Mouse (Mus musculus) myocyte (in vitro differentiated cells): Measurements from ENCODE around the gene Cadm2. TPM values are rescaled to one million over a fixed set of nuclear protein-coding genes. Genes with fewer than 3 reads are reported as not detected.

Experiments
- H3K27me3 ChIP-seq: one replicate; pipeline ENCODE4 v1.6.1; 2011; ENCODE audit not compliant: control insufficient read depth, insufficient read depth, insufficient read length
- H3K36me3 ChIP-seq: one replicate; pipeline ENCODE4 v1.6.1; 2011; ENCODE audit not compliant: control insufficient read depth, insufficient read depth
- H3K4me2 ChIP-seq: one replicate; pipeline ENCODE4 v1.6.1; 2011; ENCODE audit warnings: low read depth, control low read depth
- H3K4me3 ChIP-seq: one replicate; pipeline ENCODE4 v1.5.1; 2011; ENCODE audit warnings: mild to moderate bottlenecking, control low read depth, moderate library complexity
- H3K79me2 ChIP-seq: one replicate; pipeline ENCODE4 v1.6.1; 2011; ENCODE audit not compliant: control insufficient read depth, insufficient read depth
- H3ac ChIP-seq: one replicate; pipeline ENCODE4 v1.6.1; 2011; ENCODE audit not compliant: control insufficient read depth, insufficient read length
- CEBPB ChIP-seq: IDR thresholded peaks from 2 replicates; pipeline ENCODE4 v1.6.1; 2011; ENCODE audit warnings: mild to moderate bottlenecking, moderate library complexity; ENCODE audit not compliant: poor library complexity, insufficient read depth, severe bottlenecking
- E2F4 ChIP-seq: IDR thresholded peaks from one replicate; pipeline ENCODE4 v1.6.1; 2011; ENCODE audit warnings: mild to moderate bottlenecking, control low read depth, moderate library complexity; ENCODE audit not compliant: insufficient read depth
- MAX ChIP-seq: IDR thresholded peaks from one replicate; pipeline ENCODE4 v1.6.1; 2011; ENCODE audit warnings: low read depth, mild to moderate bottlenecking, control low read depth
- MYOD1 ChIP-seq, 3 experiments: IDR thresholded peaks; one replicate each; pipeline ENCODE4 v1.6.1; 2011; ENCODE audit warnings: control low read depth in 2 of 3, low read depth in 2 of 3, mild to moderate bottlenecking in 2 of 3, moderate library complexity in 1 of 3; ENCODE audit not compliant: insufficient read length in 2 of 3, control insufficient read depth in 1 of 3
- MYOG ChIP-seq, 3 experiments: IDR thresholded peaks; one replicate each; pipeline ENCODE4 v1.6.1; 2011; ENCODE audit warnings: control low read depth in 2 of 3, low read depth in 2 of 3, mild to moderate bottlenecking in 2 of 3; ENCODE audit not compliant: insufficient read length in 2 of 3, control insufficient read depth in 1 of 3, insufficient read depth in 1 of 3
- POLR2A ChIP-seq: IDR thresholded peaks from one replicate; pipeline ENCODE4 v1.6.1; 2011; ENCODE audit warnings: low read depth, mild to moderate bottlenecking, control low read depth, moderate library complexity; ENCODE audit not compliant: insufficient read length
- POLR2AphosphoS2 ChIP-seq: IDR thresholded peaks from one replicate; pipeline ENCODE4 v1.6.1; 2011; ENCODE audit warnings: low read depth, control low read depth; ENCODE audit not compliant: insufficient read length
- REST ChIP-seq: IDR thresholded peaks from one replicate; pipeline ENCODE4 v1.6.1; 2011; ENCODE audit warnings: mild to moderate bottlenecking, control low read depth, moderate library complexity; ENCODE audit not compliant: insufficient read depth, insufficient read length
- SRF ChIP-seq: IDR thresholded peaks from one replicate; pipeline ENCODE4 v1.6.1; 2011; ENCODE audit warnings: low read depth; ENCODE audit not compliant: control insufficient read depth, insufficient read length
- TCF12 ChIP-seq: IDR thresholded peaks from one replicate; pipeline ENCODE4 v1.6.1; 2011; ENCODE audit warnings: mild to moderate bottlenecking, control low read depth; ENCODE audit not compliant: poor library complexity, insufficient read depth, severe bottlenecking
- TCF3 ChIP-seq: IDR thresholded peaks from one replicate; pipeline ENCODE4 v1.6.1; 2011; ENCODE audit warnings: low read depth, control low read depth; ENCODE audit not compliant: insufficient read length
- USF1 ChIP-seq: IDR thresholded peaks from one replicate; pipeline ENCODE4 v1.6.1; 2011; ENCODE audit warnings: low read depth, mild to moderate bottlenecking, control low read depth, moderate library complexity
- polyA plus RNA-seq: library from polyadenylated mRNA; unstranded; fragments of >200 nt; fragmentation: generic; extraction: Trizol; gene quantifications from one replicate; pipeline ENCODE4 v1.2.1, GENCODE M21; 2012; ENCODE audit warnings: missing spikeins

Cadm2 gene
- polyA plus RNA-seq, 1 experiment: 0.01 TPM

GRCm38 (mm10) chr16:67518311-67518710, 102.4 kb downstream of the Cadm2 start:
- Histone ChIP-seq H3K36me3 (no peaks in the 10 kb centered on the region), H3K4me3 (no peak overlapping the region), H3K4me2 (no peak overlapping the region), H3K27me3 (no peaks in the 10 kb centered on the region), H3K79me2 (no peaks in the 10 kb centered on the region), H3ac (no peak overlapping the region)
- TF ChIP-seq E2F4 (no peak), TCF12 (no peak), REST (no peak), TCF3 (no peak), POLR2AphosphoS2 (no peak), POLR2A (no peak), CEBPB (no peak), SRF (no peak), MAX (no peak)

GRCm38 (mm10) chr16:67515549-67515948, 105.2 kb downstream of the Cadm2 start:
- H3ac ChIP-seq: no peak overlapping the region
- H3K36me3 ChIP-seq: no peaks in the 10 kb centered on the region
- H3K79me2 ChIP-seq: no peaks in the 10 kb centered on the region
- TF ChIP-seq MYOD1 (IDR thresholded peaks at IDR 0.05; ENCODE audit: control insufficient read depth in 1 of 3, insufficient read length in 2 of 3, low read depth in 2 of 3): no peak
- TF ChIP-seq POLR2A: no peak
- no peak for TF ChIP-seq MYOG (IDR thresholded peaks at IDR 0.05; ENCODE audit: control insufficient read depth in 1 of 3, insufficient read depth in 1 of 3, insufficient read length in 2 of 3, low read depth in 2 of 3)
- TF ChIP-seq SRF: no peak
- no peak for TF ChIP-seq TCF12
- TF ChIP-seq REST: no peak
- TF ChIP-seq E2F4: no peak
- TF ChIP-seq CEBPB: no peak
- no peak for TF ChIP-seq USF1
- no peak for TF ChIP-seq TCF3
- no peak for TF ChIP-seq POLR2AphosphoS2
- no peak for TF ChIP-seq MAX
- H3K4me2 ChIP-seq: no peak overlapping the region
- H3K4me3 ChIP-seq: no peak overlapping the region
- no peaks in the 10 kb centered on the region for H3K27me3 ChIP-seq

- Histone ChIP-seq H3K27me3 (no peaks in the 10 kb centered on the region), H3K79me2 (no peaks in the 10 kb centered on the region), H3K4me2 (no peak overlapping the region), H3ac (no peak overlapping the region), H3K36me3 (no peaks in the 10 kb centered on the region), H3K4me3 (no peak overlapping the region)
- TF ChIP-seq POLR2A (no peak), E2F4 (no peak), MAX (no peak), USF1 (no peak), TCF12 (no peak), CEBPB (no peak), TCF3 (no peak), MYOG (IDR thresholded peaks at IDR 0.05; ENCODE audit: control insufficient read depth in 1 of 3, insufficient read depth in 1 of 3, insufficient read length in 2 of 3, low read depth in 2 of 3) (no peak), REST (no peak), MYOD1 (IDR thresholded peaks at IDR 0.05; ENCODE audit: control insufficient read depth in 1 of 3, insufficient read length in 2 of 3, low read depth in 2 of 3) (no peak), SRF (no peak), POLR2AphosphoS2 (no peak)
Measured at GRCm38 (mm10) chr16:67509079-67509478, 111.6 kb downstream of the Cadm2 start.

GRCm38 (mm10) chr16:67482542-67482941, 138.2 kb downstream of the Cadm2 start:
- TF ChIP-seq TCF12 (no peak), REST (no peak), USF1 (no peak), POLR2AphosphoS2 (no peak), TCF3 (no peak), MAX (no peak), MYOD1 (IDR thresholded peaks at IDR 0.05; ENCODE audit: control insufficient read depth in 1 of 3, insufficient read length in 2 of 3, low read depth in 2 of 3) (no peak), SRF (no peak), MYOG (IDR thresholded peaks at IDR 0.05; ENCODE audit: control insufficient read depth in 1 of 3, insufficient read depth in 1 of 3, insufficient read length in 2 of 3, low read depth in 2 of 3) (no peak), CEBPB (no peak), POLR2A (no peak), E2F4 (no peak)
- H3K36me3 ChIP-seq: no peaks in the 10 kb centered on the region

More at GRCm38 (mm10) chr16:67482542-67482941, 138.2 kb downstream of the Cadm2 start:
- H3ac ChIP-seq: no peak overlapping the region
- H3K4me2 ChIP-seq: no peak overlapping the region
- no peak overlapping the region for H3K4me3 ChIP-seq
- H3K27me3 ChIP-seq: no peaks in the 10 kb centered on the region
- no peaks in the 10 kb centered on the region for H3K79me2 ChIP-seq
